Mouse (Mus musculus) limb, embryonic 13.5 days (tissue): ENCODE results near the gene Prune1. TPM values are rescaled to one million over a fixed set of nuclear protein-coding genes. Genes with fewer than 3 reads are reported as not detected.

Experiments
- ATAC-seq: fragments of 200-750 bp; cut with Nextera tagmentation; 2 replicates; pipeline ENCODE4 v1.8.0; 2017; ENCODE audit warnings: low read depth, moderate number of reproducible peaks, moderate TSS enrichment; ENCODE audit not compliant: low FRiP score
- H3K27ac ChIP-seq: fragments of 300-500 bp; sonication (generic); 2 replicates; pipeline ENCODE4 v1.5.1; 2015; ENCODE audit warnings: inconsistent platforms, mild to moderate bottlenecking, moderate library complexity
- H3K27me3 ChIP-seq: fragments of 300-500 bp; sonication (generic); 2 replicates; pipeline ENCODE4 v1.6.1; 2015; ENCODE audit warnings: mild to moderate bottlenecking, inconsistent platforms
- H3K36me3 ChIP-seq: fragments of 300-500 bp; sonication (generic); 2 replicates; pipeline ENCODE4 v1.6.1; 2015; ENCODE audit warnings: inconsistent platforms, mild to moderate bottlenecking, moderate library complexity
- H3K4me1 ChIP-seq: fragments of 300-500 bp; sonication (generic); 2 replicates; pipeline ENCODE4 v1.6.1; 2015; ENCODE audit warnings: inconsistent platforms
- H3K4me2 ChIP-seq: fragments of 300-500 bp; sonication (generic); replicated peaks from 2 replicates; pipeline ENCODE4 v1.6.1; 2015; ENCODE audit warnings: inconsistent platforms, mild to moderate bottlenecking, moderate library complexity
- H3K4me3 ChIP-seq: fragments of 300-500 bp; sonication (generic); 2 replicates; pipeline ENCODE4 v1.5.1; 2015; ENCODE audit warnings: moderate library complexity, mild to moderate bottlenecking, inconsistent platforms
- H3K9ac ChIP-seq: fragments of 300-500 bp; sonication (generic); 2 replicates; pipeline ENCODE4 v1.6.1; 2015; ENCODE audit warnings: mild to moderate bottlenecking, inconsistent platforms
- H3K9me3 ChIP-seq: fragments of 300-500 bp; sonication (generic); 2 replicates; pipeline ENCODE4 v1.6.1; 2016; ENCODE audit warnings: inconsistent platforms
- WGBS: fragments of 180-500 bp; shearing (Covaris S2); methylation state at CpG from one replicate; pipeline ENCODE4 v1.1.7; 2015; 5-methylcytosine and 5-hydroxymethylcytosine counted together
- polyA plus RNA-seq: library from polyadenylated mRNA; unstranded; fragments of >200 nt; fragmentation: Nextera tagmentation; extraction: Ambion mirVana; gene quantifications from 2 replicates; pipeline ENCODE4 v1.2.1, GENCODE M21; 2015

The Prune1 gene
- 24.2 and 26.9 TPM in 2 replicates for polyA plus RNA-seq

GRCm38 (mm10) chr3:95281216-95282126, at the start of gene Prune1, which contains the start of gene Mindy1:
Gene Prune1 (minus strand): TSS chr3:95282076.
Gene Mindy1 (plus strand): TSS chr3:95281345.
- Histone ChIP-seq H3K9ac (peak within 1 kb of the TSS; percentile 90), H3K4me3 (peak within 1 kb of the TSS; percentile 77), H3K4me2 (peak within 1 kb of the TSS; percentile 80), H3K4me1 (peaks cover 35% of the 10 kb centered on the region), H3K27ac (peak within 1 kb of the TSS; percentile 92), H3K27me3 (no peaks in the 10 kb centered on the region), H3K9me3 (no peaks in the 10 kb centered on the region), H3K36me3 (peaks cover 1% of the 10 kb centered on the region)
- WGBS = under 1% methylated on average over 46 of the region's 53 CpGs
- peak; percentile 91 for ATAC-seq

DNA sequence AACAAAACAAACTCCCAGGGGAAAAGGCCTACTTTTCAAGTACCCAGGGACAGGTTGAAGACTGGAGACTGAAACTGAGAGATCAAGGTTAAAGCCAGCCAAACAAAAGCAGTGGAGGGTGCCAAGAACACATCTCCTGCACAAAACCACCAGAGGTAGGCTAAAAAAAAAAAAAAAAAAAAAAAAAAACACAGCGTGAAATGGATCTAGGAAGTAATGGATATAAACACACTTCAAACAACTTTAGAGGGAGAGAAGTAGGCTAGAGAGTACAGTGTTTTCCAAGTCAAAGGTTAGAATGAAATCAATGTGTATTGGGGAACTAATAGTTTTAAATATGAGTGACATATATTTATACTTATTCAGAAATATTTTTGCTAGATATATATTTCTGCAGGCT, 49.7 kb upstream of the Prune1 start:
- H3K4me2 ChIP-seq = no peak overlapping the region
- H3K9ac ChIP-seq = no peak overlapping the region
- H3K36me3 ChIP-seq = peaks cover 93% of the 10 kb centered on the region
- H3K27ac ChIP-seq = no peak overlapping the region
- H3K9me3 ChIP-seq = no peaks in the 10 kb centered on the region
- WGBS = 71% methylated on average over 1 of the region's 1 CpGs
- H3K4me3 ChIP-seq = no peak overlapping the region
- no peaks in the 10 kb centered on the region for H3K4me1 ChIP-seq
- H3K27me3 ChIP-seq = no peaks in the 10 kb centered on the region
- no peak for ATAC-seq

GRCm38 (mm10) chr3:95328803-95329404, 47.0 kb upstream of the Prune1 start:
- H3K9ac ChIP-seq = no peak overlapping the region
- no peak for ATAC-seq
- no peaks in the 10 kb centered on the region for H3K27me3 ChIP-seq
- no peak overlapping the region for H3K27ac ChIP-seq
- no peak overlapping the region for H3K4me3 ChIP-seq
- no peak overlapping the region for H3K4me2 ChIP-seq
- no peaks in the 10 kb centered on the region for H3K9me3 ChIP-seq
- H3K4me1 ChIP-seq = no peaks in the 10 kb centered on the region
- H3K36me3 ChIP-seq = peaks cover 94% of the 10 kb centered on the region
- WGBS = 89% methylated on average over 1 of the region's 1 CpGs

DNA sequence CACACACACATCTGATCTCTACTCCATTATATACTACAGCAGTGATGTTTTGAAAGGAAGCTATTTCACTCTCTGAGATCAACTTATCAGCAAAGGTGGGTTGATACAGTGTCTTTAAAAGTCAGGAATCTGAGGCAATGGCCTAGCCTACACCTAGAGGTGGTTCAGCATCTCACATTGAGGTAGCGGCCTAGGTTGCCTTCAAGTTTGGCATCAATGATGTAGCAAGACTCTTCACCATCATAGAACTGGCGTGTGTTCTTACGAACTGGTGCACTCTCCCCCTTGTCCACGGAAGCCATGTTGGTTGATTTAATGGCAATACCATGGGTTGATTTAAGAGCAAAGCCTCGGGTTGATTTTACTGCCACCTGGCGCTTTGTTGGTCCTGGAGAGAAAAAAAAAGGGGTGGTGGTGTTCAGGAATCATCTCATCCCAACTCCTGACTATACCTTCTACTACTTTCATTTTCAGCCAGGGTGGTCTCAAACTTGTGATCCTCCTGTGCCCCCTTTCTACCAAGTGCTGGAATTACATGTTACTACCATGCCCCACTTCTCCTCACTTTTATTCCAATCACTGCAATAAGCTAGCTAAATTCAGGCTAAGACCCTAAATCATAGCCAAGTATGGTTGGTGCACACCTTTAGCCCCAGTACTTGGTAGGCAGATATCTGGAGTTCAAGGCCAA, 42.7 kb upstream of the Prune1 start:
- no peak overlapping the region for H3K27ac ChIP-seq
- peaks cover 98% of the 10 kb centered on the region for H3K36me3 ChIP-seq
- ATAC-seq = no peak
- WGBS = 90% methylated on average over 6 of the region's 6 CpGs
- H3K4me1 ChIP-seq = no peaks in the 10 kb centered on the region
- no peak overlapping the region for H3K9ac ChIP-seq
- H3K9me3 ChIP-seq = no peaks in the 10 kb centered on the region
- H3K4me3 ChIP-seq = no peak overlapping the region
- no peaks in the 10 kb centered on the region for H3K27me3 ChIP-seq
- H3K4me2 ChIP-seq = no peak overlapping the region

GRCm38 (mm10) chr3:95323429-95323828, 41.6 kb upstream of the Prune1 start:
- 93% methylated on average over 3 of the region's 3 CpGs for WGBS
- H3K27ac ChIP-seq = no peak overlapping the region
- no peak overlapping the region for H3K4me2 ChIP-seq
- H3K9me3 ChIP-seq = no peaks in the 10 kb centered on the region
- ATAC-seq = no peak
- H3K9ac ChIP-seq = no peak overlapping the region
- H3K36me3 ChIP-seq = peaks cover 95% of the 10 kb centered on the region
- no peaks in the 10 kb centered on the region for H3K27me3 ChIP-seq
- H3K4me1 ChIP-seq = peaks cover 8% of the 10 kb centered on the region
- no peak overlapping the region for H3K4me3 ChIP-seq

GRCm38 (mm10) chr3:95319701-95320625, 38.1 kb upstream of the Prune1 start:
- no peaks in the 10 kb centered on the region for H3K27me3 ChIP-seq
- H3K36me3 ChIP-seq = peaks cover 61% of the 10 kb centered on the region
- H3K9ac ChIP-seq = no peak overlapping the region
- no peak for ATAC-seq
- H3K4me2 ChIP-seq = no peak overlapping the region
- H3K9me3 ChIP-seq = no peaks in the 10 kb centered on the region
- H3K4me3 ChIP-seq = no peak overlapping the region
- 74% methylated on average over 12 of the region's 12 CpGs for WGBS
- peaks cover 33% of the 10 kb centered on the region for H3K4me1 ChIP-seq
- no peak overlapping the region for H3K27ac ChIP-seq

DNA sequence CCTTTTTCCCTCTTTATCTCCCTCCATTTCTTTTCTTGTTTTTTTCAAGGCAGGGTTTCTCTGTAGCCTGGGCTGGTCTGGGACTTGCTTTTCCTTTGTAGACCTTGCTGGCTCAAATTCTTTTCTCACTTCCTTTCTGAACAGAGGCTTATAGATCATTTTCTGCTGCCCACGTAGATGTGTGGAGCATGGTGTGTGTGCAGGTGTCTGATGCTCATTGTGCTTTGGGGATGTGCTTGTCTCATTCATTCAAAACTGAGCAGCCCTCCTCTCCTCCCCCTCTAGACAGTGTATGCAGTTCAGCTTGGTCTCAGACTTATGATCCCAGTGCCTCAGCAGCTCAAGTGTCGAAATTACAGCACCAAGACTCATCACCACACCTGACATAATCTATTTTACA, 37.2 kb upstream of the Prune1 start:
- WGBS = 67% methylated on average over 2 of the region's 2 CpGs
- Histone ChIP-seq H3K9ac (no peak overlapping the region), H3K27ac (no peak overlapping the region), H3K4me1 (peaks cover 33% of the 10 kb centered on the region), H3K27me3 (no peaks in the 10 kb centered on the region), H3K4me2 (no peak overlapping the region), H3K4me3 (no peak overlapping the region), H3K36me3 (peaks cover 53% of the 10 kb centered on the region), H3K9me3 (no peaks in the 10 kb centered on the region)
- ATAC-seq = no peak

- Histone ChIP-seq H3K4me3 (no peak overlapping the region), H3K4me2 (peak overlapping the region; percentile 16; the same call in 1 of the 2 replicates), H3K36me3 (peaks cover 47% of the 10 kb centered on the region), H3K9ac (peak overlapping the region; percentile 43; the same call in 1 of the 2 replicates), H3K27ac (no peak overlapping the region), H3K27me3 (no peaks in the 10 kb centered on the region), H3K4me1 (peaks cover 33% of the 10 kb centered on the region), H3K9me3 (no peaks in the 10 kb centered on the region)
- WGBS = 49% methylated on average over 6 of the region's 6 CpGs
- ATAC-seq = no peak
These were observed 36.7 kb upstream of the Prune1 start for GRCm38 (mm10) chr3:95318548-95318947.

DNA sequence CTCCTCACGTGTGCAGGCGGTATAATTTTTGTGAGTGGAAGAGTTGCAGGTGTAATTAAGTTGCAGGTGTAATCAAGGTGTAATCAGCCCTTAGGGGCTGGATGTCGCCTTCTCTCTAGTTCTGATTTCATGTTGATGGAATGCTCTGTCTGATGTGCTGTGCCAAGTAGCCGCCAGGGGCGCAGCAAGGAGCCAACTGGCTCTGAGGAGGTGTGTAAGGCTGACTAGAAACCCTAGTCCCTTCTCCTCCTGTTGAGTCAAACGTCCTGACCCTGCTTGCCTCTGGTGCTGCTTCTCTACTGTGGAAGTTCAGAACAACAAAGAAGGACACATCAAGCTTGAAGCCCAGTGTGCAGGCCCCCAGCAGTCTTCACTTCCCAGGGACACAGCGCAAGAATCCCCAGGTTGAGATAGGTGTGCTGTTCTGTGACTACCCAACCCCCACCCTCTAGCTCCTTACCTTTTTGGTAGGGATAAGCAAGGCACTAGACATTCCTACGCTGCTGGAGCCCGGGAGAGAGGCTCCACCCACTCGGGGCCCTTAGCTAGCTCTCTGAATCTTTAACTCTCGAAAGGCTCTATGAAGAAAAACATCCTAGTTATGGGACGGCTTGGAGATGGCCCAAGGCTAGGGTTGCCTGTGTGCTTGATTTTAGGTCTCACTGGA, 35.7 kb upstream of the Prune1 start:
- peaks cover 38% of the 10 kb centered on the region for H3K36me3 ChIP-seq
- no peaks in the 10 kb centered on the region for H3K9me3 ChIP-seq
- H3K4me3 ChIP-seq = peak overlapping the region; percentile 20
- peak overlapping the region; percentile 63 for H3K27ac ChIP-seq
- peaks cover 33% of the 10 kb centered on the region for H3K4me1 ChIP-seq
- H3K27me3 ChIP-seq = no peaks in the 10 kb centered on the region
- WGBS = 20% methylated on average over 12 of the region's 12 CpGs
- no peak for ATAC-seq
- H3K9ac ChIP-seq = peak overlapping the region; percentile 19; the same call in 1 of the 2 replicates
- H3K4me2 ChIP-seq = peak overlapping the region; percentile 87

DNA sequence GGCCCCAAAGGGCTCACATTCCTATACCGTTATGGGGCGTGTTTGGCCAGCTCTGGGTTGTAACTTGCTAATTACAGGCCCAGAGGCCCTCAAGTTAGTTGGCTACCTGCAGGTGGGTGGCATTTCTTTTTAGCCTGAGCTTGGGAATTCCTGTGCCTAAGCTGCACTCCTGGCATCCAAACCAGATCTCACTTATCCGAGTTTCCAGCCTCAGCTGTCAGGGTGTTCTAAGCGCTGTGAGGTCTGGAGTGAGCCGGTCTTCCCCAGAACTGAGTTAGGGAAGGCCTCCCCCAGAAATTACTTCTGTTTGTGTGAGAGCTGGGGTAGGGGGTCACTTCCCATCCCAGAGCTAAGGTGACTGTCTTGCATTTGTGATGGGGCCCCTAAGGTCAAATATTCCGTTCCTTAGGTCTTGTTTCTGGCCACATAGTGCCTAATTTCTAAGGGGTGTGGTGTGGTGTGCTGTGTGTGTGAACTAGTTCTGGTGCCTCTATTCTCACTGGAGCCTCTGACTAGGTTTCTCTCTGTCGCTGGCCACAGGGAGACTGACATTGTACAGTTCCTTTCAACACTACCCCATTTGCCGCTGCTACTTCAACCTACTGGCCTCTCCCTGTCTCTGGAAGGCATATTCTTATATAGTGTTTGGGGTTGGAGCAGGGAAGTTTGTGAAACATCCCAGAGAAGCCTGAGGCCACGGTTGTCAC, 34.1 kb upstream of the Prune1 start:
- 13% methylated on average over 9 of the region's 9 CpGs for WGBS
- Histone ChIP-seq H3K27ac (peak overlapping the region; percentile 94), H3K4me1 (peaks cover 33% of the 10 kb centered on the region), H3K9ac (peak overlapping the region; percentile 99), H3K4me3 (peak overlapping the region; percentile 82), H3K4me2 (peak overlapping the region; percentile 87), H3K9me3 (no peaks in the 10 kb centered on the region), H3K27me3 (no peaks in the 10 kb centered on the region), H3K36me3 (peaks cover 23% of the 10 kb centered on the region)
- no peak; the same call in 1 of the 2 replicates for ATAC-seq
